Mouse (Mus musculus): ENCODE results near the gene Lpar1. TPM values are rescaled to one million over a fixed set of nuclear protein-coding genes. Genes with fewer than 3 reads are reported as not detected.

Lpar1 gene
- polyA plus RNA-seq, 1 experiment from 2014 or later: 36.4 TPM

DNA sequence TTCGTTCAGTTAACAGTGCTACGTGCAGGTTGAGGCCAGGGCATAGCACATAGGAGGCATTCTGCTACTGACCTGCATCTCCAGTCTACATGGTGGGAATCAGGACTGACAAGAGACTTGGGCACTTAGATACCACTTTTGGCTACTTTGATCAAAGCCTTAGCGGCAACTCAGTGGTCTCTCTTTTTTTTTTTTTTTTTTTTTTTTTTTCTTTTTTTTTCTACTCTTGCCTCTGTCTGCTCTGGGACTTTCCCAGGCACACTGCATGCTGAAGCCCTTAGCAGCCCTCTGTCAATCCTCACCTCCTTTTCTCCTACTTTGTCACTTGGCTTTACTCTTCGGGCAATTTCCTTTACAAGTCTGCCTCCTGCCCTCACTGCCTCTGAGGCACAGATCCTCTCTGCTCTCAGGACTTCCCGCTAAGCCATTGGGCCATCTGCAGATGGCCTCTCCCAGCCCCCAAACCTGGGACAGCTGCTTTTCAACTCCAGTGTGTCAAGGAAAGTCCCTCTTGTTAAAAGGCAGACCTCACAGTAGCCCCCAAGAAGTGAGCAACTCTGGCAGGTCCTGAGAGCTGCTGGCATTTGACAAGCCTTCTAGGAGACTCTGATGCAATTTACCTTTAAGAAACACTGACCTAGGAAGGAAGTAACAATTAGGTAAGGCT lies 23.8 kb upstream of the Lpar1 start:
- H3K27me3 ChIP-seq (ENCODE audit: control insufficient read depth, insufficient read depth, low read length): no peaks in the 10 kb centered on the region
- no peaks in the 10 kb centered on the region for H3K9me3 ChIP-seq (ENCODE audit: control insufficient read depth, low read length)
- DNase-seq (ENCODE audit: low spot score): no peak
- H3K27ac ChIP-seq (replicated peaks): no peak overlapping the region
- no peaks in the 10 kb centered on the region for H3K36me3 ChIP-seq (ENCODE audit: control insufficient read depth, insufficient read depth, low read length)
- 60% methylated on average over 5 of the region's 5 CpGs for WGBS
- no peak for ATAC-seq (ENCODE audit: low FRiP score, low TSS enrichment)
- no peak for TF ChIP-seq EP300 (optimal IDR thresholded peaks at IDR 0.05)
- no peak for TF ChIP-seq CTCF (IDR thresholded peaks at IDR 0.05; ENCODE audit: low read depth)
- no peak overlapping the region for H3K4me3 ChIP-seq (ENCODE audit: low read depth, low read length)
- H3K4me1 ChIP-seq (replicated peaks; ENCODE audit: control insufficient read depth, insufficient read depth): no peaks in the 10 kb centered on the region
- H3K4me2 ChIP-seq (replicated peaks; ENCODE audit: low read depth): no peak overlapping the region
- no peak overlapping the region for H3K9ac ChIP-seq (ENCODE audit: low read length)

DNA sequence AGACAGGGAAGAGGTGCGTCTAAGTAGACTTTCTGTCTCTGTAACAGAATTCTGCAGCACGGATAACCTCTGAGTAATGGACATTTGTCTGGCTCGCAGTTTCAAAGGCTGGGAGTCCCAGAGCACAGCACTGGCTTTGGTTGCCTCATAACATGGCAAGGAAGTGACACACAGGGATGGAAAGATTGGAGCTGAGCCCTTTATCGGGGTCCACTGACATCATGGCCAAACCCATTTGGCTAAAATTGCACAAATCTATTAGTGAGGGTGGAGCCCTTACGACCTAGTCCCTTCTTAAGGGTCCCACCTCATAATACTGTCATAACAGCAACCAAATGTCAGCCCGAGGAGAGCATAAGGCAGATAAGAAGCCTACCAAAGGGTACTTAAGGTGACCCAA lies 22.1 kb upstream of the Lpar1 start:
- DNase-seq (ENCODE audit: low spot score): no peak
- Histone ChIP-seq H3K4me1 (replicated peaks; ENCODE audit: control insufficient read depth, insufficient read depth) (no peaks in the 10 kb centered on the region), H3K36me3 (ENCODE audit: control insufficient read depth, insufficient read depth, low read length) (no peaks in the 10 kb centered on the region), H3K4me3 (ENCODE audit: low read depth, low read length) (no peak overlapping the region), H3K27ac (replicated peaks) (no peak overlapping the region), H3K9ac (ENCODE audit: low read length) (no peak overlapping the region), H3K4me2 (replicated peaks; ENCODE audit: low read depth) (no peak overlapping the region), H3K27me3 (ENCODE audit: control insufficient read depth, insufficient read depth, low read length) (no peaks in the 10 kb centered on the region), H3K9me3 (ENCODE audit: control insufficient read depth, low read length) (no peaks in the 10 kb centered on the region)
- no peak for ATAC-seq (ENCODE audit: low FRiP score, low TSS enrichment)
- TF ChIP-seq EP300 (optimal IDR thresholded peaks at IDR 0.05) (no peak), CTCF (IDR thresholded peaks at IDR 0.05; ENCODE audit: low read depth) (no peak)
- WGBS: 83% methylated on average over 6 of the region's 6 CpGs

DNA sequence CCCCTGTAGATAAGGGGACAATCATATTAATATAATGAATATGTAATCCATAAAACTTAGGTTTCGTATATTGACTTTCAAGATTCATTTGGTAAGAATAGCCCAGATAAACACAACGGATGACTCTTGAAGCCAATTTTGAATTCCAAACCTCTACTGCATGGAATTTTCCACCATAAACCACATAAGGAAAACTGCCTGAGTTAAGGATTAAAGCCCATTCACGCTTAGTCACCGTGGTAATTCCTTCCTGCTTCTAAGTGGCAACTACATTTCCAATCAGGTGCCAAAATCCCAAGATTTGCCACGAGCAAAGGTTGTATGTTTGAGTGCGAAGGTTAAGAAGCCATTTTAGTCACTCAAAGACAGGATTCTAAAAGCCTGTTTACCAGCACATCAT lies 20.3 kb upstream of the Lpar1 start:
- Histone ChIP-seq H3K9me3 (ENCODE audit: control insufficient read depth, low read length) (no peaks in the 10 kb centered on the region), H3K4me2 (replicated peaks; ENCODE audit: low read depth) (no peak overlapping the region), H3K36me3 (ENCODE audit: control insufficient read depth, insufficient read depth, low read length) (no peaks in the 10 kb centered on the region), H3K9ac (ENCODE audit: low read length) (no peak overlapping the region), H3K4me3 (ENCODE audit: low read depth, low read length) (no peak overlapping the region), H3K27ac (replicated peaks) (no peak overlapping the region), H3K27me3 (ENCODE audit: control insufficient read depth, insufficient read depth, low read length) (no peaks in the 10 kb centered on the region), H3K4me1 (replicated peaks; ENCODE audit: control insufficient read depth, insufficient read depth) (no peaks in the 10 kb centered on the region)
- ATAC-seq (ENCODE audit: low FRiP score, low TSS enrichment): no peak
- TF ChIP-seq CTCF (IDR thresholded peaks at IDR 0.05; ENCODE audit: low read depth): no peak
- TF ChIP-seq EP300 (optimal IDR thresholded peaks at IDR 0.05): no peak
- peak; percentile 4 for DNase-seq (ENCODE audit: low spot score)
- 72% methylated on average over 6 of the region's 6 CpGs for WGBS

DNA sequence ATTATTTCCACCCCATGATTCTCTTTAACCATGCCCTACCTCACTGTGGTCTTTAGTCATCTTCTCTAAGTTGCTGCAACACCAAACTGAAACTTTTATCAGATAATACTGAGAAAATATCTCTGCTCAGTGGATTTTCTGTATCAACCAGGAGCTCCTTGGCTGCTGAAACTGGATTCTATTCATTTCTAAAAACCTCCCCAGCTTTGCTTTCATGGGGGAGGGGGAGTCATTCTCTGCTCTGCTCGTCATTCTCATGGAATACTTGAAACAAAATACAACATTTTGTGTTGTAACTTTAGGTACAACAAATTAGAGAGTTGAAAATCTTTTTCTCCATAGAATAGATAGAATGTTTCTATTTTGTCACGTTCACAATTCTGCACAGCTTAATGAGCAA lies 18.7 kb upstream of the Lpar1 start:
- H3K4me1 ChIP-seq (replicated peaks; ENCODE audit: control insufficient read depth, insufficient read depth): no peaks in the 10 kb centered on the region
- ATAC-seq (ENCODE audit: low FRiP score, low TSS enrichment) (no peak), DNase-seq (ENCODE audit: low spot score) (no peak)
- H3K27ac ChIP-seq (replicated peaks): no peak overlapping the region
- no peak overlapping the region for H3K4me2 ChIP-seq (replicated peaks; ENCODE audit: low read depth)
- no peaks in the 10 kb centered on the region for H3K9me3 ChIP-seq (ENCODE audit: control insufficient read depth, low read length)
- no peak overlapping the region for H3K9ac ChIP-seq (ENCODE audit: low read length)
- H3K4me3 ChIP-seq (ENCODE audit: low read depth, low read length): no peak overlapping the region
- H3K36me3 ChIP-seq (ENCODE audit: control insufficient read depth, insufficient read depth, low read length): no peaks in the 10 kb centered on the region
- TF ChIP-seq CTCF (IDR thresholded peaks at IDR 0.05; ENCODE audit: low read depth): no peak
- TF ChIP-seq EP300 (optimal IDR thresholded peaks at IDR 0.05): no peak
- H3K27me3 ChIP-seq (ENCODE audit: control insufficient read depth, insufficient read depth, low read length): no peaks in the 10 kb centered on the region
- WGBS: 66% methylated on average over 2 of the region's 2 CpGs

DNA sequence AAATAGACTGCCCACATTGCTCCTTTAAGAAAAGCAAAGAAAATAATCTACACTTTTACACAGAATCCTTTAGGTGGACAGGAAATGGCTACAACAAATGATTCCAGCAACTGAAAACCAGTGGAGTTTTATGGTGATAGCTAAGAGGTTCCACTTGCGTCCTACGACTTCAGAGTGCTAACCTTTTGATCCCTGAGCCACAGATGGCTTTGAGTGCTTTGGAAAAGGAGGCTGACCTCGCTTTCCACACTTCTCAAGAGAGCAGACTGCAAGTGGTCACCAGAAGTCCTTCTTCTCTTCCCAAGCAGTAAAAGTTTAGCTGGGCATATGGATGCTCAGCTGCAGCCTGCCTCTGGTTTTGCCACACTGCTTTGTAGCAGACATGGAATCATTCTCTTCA lies 18.0 kb upstream of the Lpar1 start:
- 47% methylated on average over 3 of the region's 3 CpGs for WGBS
- Histone ChIP-seq H3K4me2 (replicated peaks; ENCODE audit: low read depth) (no peak overlapping the region), H3K4me3 (ENCODE audit: low read depth, low read length) (no peak overlapping the region), H3K9me3 (ENCODE audit: control insufficient read depth, low read length) (no peaks in the 10 kb centered on the region), H3K36me3 (ENCODE audit: control insufficient read depth, insufficient read depth, low read length) (no peaks in the 10 kb centered on the region), H3K9ac (ENCODE audit: low read length) (no peak overlapping the region), H3K27me3 (ENCODE audit: control insufficient read depth, insufficient read depth, low read length) (no peaks in the 10 kb centered on the region), H3K4me1 (replicated peaks; ENCODE audit: control insufficient read depth, insufficient read depth) (no peaks in the 10 kb centered on the region), H3K27ac (replicated peaks) (no peak overlapping the region)
- DNase-seq (ENCODE audit: low spot score): peak; percentile 5
- ATAC-seq (ENCODE audit: low FRiP score, low TSS enrichment): no peak
- no peak for TF ChIP-seq CTCF (IDR thresholded peaks at IDR 0.05; ENCODE audit: low read depth)
- TF ChIP-seq EP300 (optimal IDR thresholded peaks at IDR 0.05): no peak

DNA sequence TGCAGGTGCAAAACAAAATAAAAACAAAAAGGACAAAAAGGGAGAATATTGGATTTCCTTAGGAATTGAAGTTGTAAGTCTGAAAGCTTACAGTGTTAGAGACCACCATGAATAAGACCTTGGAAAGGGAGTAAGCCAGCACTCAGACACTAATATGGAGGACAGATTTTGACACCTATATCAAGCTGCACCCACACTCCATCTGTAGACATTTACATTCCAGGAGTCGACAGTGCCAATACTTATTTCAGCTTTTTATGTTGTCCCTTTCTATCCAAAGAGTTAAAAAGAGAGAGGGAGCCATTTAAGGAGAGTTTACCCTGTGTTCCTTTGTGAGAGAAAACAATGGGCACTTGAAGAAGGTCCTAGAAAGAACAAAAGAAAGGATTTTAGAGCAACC lies 17.5 kb upstream of the Lpar1 start:
- TF ChIP-seq CTCF (IDR thresholded peaks at IDR 0.05; ENCODE audit: low read depth) (no peak), EP300 (optimal IDR thresholded peaks at IDR 0.05) (no peak)
- Histone ChIP-seq H3K27me3 (ENCODE audit: control insufficient read depth, insufficient read depth, low read length) (no peaks in the 10 kb centered on the region), H3K4me1 (replicated peaks; ENCODE audit: control insufficient read depth, insufficient read depth) (no peaks in the 10 kb centered on the region), H3K4me3 (ENCODE audit: low read depth, low read length) (no peak overlapping the region), H3K9ac (ENCODE audit: low read length) (no peak overlapping the region), H3K27ac (replicated peaks) (no peak overlapping the region), H3K36me3 (ENCODE audit: control insufficient read depth, insufficient read depth, low read length) (no peaks in the 10 kb centered on the region), H3K4me2 (replicated peaks; ENCODE audit: low read depth) (no peak overlapping the region), H3K9me3 (ENCODE audit: control insufficient read depth, low read length) (no peaks in the 10 kb centered on the region)
- ATAC-seq (ENCODE audit: low FRiP score, low TSS enrichment) (no peak), DNase-seq (ENCODE audit: low spot score) (no peak)
- WGBS: 43% methylated on average over 1 of the region's 1 CpGs
